ENCODE assay signal across 8 mouse cellular contexts in genomic region chr1:165320141-165320934, GRCm38 (mm10). TPM values are rescaled to one million over a fixed set of nuclear protein-coding genes. Genes with fewer than 3 reads are reported as not detected.
DNase-seq lines count a peak whose midpoint lies in the region; ATAC-seq and TF ChIP-seq lines count a peak whose summit lies in the region.

No protein-coding gene starts in this region.

- intact Hi-C loops in gastrocnemius, postnatal 14 days (cut with DNase I; ENCODE audit: low total_unique reads) = no loop called here
- intact Hi-C loops in left cerebral cortex, adult 2 months (cut with DNase I) = loop anchor here (1.0 to 10.0 kb wide), 4 partner anchors 68 to 1006 kb away; partner anchors contain the start of gene Tiprl

- TF ChIP-seq CTCF in left cerebral cortex, adult 2 months (IDR thresholded peaks at IDR 0.05) = peak; percentile 82

- peak; percentile 68 for ATAC-seq in megakaryocyte progenitor cell, adult 5-6 weeks (replicated peaks; ENCODE audit: poor library complexity)

- H3K4me3 ChIP-seq in left cerebral cortex, adult 2 months = no peak overlapping the region

- DNase-seq in adipocyte (ENCODE audit: low spot score) = peak; percentile 49
- peak; percentile 55 to 69 for DNase-seq in cerebellum, postnatal 4 days (ENCODE audit: low spot score in 2 of 2)
- DNase-seq in gastrocnemius, postnatal 14 days = peak; percentile 86
- DNase-seq in induced T-regulatory cell, adult 2 months (ENCODE audit: low read depth) = peak; percentile 45
- DNase-seq in left cerebral cortex, adult 2 months (ENCODE audit: extremely low spot score in 1 of 2, low spot score in 2 of 2) = peak; percentile 78 to 83
- peak; percentile 67 for DNase-seq in skeletal muscle tissue, adult 2 months (ENCODE audit: low read depth, low spot score)
- peak; percentile 64 for DNase-seq in yolk sac, embryonic 10.5 days (ENCODE audit: low spot score)

- H3K27ac ChIP-seq in left cerebral cortex, adult 2 months = no peak overlapping the region

RNA-seq across cellular contexts. Expression of gene Gpr161, which starts 24.7 kb away (rescaled TPM):
- total RNA-seq in gastrocnemius, postnatal 14 days (2021) = 1 to 10 TPM; 2.5 to 3.0 TPM
- 10 to 100 TPM in 1 of 2 experiments, 1 to 10 TPM in 1; 9.9 to 10.3 TPM for total RNA-seq in left cerebral cortex, adult 2 months (2021)
- total RNA-seq in megakaryocyte progenitor cell, adult 5-6 weeks (2015) = 0.34 and 0.44 TPM in 2 replicates
- 0.29 and 0.51 TPM in 2 replicates for total RNA-seq in megakaryocyte progenitor cell, adult 5-6 weeks (2017)
